Mouse (Mus musculus): ENCODE measurements around the gene 4931429L15Rik.

4931429L15Rik gene

GRCm38 (mm10) chr9:46328572-46329249 is 8.9 kb upstream of the 4931429L15Rik start:
- no peak for DNase-seq (ENCODE audit: extremely low read depth, low read depth)

DNA sequence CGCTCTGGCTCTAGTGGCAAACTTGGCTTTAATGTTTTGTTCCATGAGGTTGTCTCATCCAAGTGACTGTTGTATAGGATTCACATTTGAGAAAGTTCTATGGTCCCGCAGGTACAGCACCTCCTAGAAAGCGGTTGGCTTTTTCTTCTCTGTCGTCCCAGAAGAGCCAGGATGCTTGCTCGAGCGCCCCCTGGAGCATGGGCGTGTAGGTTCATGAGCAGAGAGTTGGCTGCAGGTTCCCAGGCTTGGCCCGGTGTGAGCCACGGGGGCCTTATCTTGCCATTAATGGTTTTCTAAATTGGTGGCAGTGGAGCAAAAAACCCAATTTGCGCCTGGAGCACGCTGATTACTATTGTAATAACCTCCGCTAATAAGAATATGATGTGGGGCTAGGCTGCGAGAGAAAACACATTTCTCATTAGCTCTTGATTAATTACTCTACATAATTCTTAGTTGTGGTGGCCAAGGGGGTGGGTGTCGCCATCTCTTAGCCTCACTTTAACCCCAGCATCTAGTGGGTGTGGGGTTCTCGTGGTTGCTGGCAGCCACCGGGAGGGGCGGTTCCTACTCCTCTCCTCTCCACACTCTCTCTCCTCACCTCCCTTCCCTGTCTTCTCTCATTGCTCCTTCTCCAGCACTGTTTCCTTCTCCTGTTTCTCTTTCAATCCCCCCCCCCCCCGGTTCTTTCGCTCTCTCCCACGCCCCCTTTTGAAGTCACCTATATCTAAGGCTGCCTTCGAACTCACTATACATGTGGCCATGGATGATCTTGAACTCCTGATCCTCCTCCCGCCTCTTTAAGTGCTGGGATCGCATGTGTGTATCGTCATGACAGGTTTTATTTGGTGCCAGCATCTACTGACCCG is 8.2 kb upstream of the 4931429L15Rik start:
- DNase-seq (ENCODE audit: extremely low read depth, low read depth), result peak; percentile 29

DNA sequence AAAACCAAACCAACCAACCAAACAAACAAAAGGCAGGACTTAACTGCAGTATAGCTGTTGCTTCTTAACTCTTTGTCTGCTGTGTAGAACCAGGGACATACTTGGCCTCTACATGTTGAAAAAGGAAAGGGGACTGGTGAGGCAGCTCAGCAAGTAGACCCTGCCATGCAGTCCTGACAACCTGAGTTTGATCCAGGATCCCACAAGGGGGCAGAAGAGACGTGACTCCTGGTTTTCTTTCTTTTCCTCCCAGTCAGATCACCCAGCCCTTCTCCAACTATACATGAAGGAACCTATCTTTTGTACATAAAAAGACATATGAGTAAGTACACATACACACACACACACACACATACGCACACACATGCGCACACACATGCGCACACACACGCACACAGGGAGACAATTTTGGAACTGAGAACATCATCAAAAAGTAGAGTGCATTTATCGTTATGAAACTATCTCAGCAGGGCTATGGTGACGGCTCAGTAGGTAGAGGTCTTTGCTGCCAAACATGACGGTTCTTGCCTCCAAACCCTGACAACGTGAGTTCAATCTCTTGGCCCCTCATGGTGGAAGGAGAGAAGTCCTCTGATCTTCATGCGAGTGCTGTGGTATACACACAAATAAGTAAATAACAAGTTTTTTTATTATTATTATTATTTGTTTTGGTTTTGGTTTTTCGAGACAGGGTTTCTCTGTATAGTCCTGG is 7.1 kb upstream of the 4931429L15Rik start:
- DNase-seq (ENCODE audit: extremely low read depth, low read depth), result no peak

DNA sequence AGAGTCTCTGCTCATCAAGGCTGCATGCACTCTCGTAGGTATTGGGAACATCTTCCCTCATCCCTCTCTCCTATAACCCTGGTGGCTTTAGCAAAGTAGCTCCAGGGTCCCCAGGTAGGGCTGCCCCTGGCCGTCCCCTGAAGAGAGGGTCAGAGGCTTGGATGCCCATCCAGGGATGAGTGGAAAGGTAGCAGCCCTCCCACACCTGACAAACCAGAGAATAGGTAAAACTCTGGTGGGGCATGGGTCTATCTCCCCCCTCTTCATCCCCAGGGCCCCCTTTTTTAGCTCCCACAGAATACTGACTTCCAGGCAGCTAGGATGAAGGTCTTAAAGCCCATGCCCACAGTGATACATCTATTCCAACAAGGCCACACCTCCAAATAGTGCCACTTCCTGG is 675 bp upstream of the 4931429L15Rik start:
- no peak for DNase-seq (ENCODE audit: extremely low read depth, low read depth)

DNA sequence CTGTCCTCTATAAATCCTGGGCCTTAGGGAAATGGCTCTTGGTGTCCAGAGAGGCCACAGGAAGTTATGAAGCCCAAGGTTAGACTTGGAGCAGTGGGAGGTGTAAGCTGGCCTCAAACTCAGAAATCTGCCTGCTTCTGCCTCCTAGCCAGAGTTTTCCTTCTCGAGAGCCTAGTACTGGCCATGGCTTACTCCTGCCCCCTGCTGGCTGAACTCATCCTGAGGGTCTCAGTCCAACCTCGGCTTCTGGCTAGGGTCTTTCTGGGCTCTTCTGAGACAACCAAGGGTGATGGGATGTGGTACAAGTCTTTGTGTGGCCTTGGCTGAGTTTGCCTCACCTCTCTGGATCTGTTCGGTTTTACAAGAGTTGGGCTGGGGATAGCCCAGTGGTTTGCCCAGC is 1.8 kb downstream of the 4931429L15Rik start:
- DNase-seq (ENCODE audit: extremely low read depth, low read depth), result no peak

GRCm38 (mm10) chr9:46316909-46317308 is 2.9 kb downstream of the 4931429L15Rik start:
- DNase-seq (ENCODE audit: extremely low read depth, low read depth), result no peak

DNA sequence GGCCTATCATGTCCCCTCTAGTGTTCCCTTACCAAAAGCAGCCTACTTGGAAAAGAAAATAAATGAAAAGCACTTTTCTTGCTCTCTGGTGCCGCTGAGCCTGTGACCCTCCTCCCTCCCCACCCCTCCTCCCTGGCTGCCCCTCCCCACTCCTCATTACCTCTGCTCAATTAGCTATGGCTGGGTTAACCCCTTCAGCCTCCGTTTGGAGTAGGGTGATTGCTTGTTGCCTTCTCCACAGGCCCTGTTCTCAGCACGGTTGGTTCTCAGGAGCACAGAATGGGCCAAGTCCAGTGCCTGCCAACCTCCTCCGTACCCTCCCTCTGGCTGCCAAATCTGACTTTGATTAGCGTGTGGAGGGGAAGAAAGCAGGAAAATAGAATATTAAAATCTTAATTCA is 3.4 kb downstream of the 4931429L15Rik start:
- no peak for DNase-seq (ENCODE audit: extremely low read depth, low read depth)

DNA sequence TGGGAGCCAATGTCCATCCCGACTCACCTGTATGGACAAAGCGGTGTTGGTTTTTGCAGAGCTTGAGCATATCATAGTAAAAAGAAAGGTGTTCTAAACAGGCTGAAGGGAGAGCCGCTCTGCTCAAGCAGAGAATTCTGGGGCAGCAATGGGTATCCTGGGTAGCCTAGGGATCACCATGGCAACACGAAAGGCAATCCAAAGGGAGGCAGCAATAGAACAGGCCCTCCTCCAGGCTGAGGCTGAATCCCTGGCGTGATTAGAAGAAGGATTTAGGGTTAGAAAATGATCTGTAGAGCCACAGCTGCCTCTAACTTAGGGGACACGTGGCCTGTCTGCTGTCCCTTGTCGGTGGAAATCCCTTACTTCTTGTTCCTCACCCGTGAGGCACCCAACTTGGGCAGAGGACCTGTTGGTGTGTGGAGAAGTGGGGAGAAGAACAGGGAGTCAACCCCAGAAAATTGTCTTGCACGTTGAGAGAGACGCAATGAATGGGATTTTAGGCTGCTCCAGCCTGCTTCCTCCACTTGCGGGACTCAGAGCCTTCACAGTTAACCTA is 3.9 kb downstream of the 4931429L15Rik start:
- no peak for DNase-seq (ENCODE audit: extremely low read depth, low read depth)

DNA sequence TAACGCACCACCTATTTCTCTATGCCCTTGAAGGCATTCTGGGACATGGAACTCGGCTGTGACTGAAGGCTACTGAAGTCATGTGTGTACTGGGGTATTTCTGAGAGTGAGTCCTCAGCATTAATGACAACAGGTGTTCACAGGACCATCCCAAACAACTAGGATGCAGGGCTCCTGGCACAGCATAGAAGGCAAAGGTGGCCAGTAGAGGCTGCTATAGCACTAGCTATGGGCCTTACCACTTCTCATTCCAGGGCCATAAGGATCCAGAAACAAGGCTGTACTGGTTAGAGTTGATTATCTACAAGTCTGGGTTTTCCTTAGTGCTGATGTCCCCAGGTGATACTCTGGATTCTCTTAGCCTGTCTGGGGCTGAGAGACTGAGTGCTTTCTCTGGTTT is 4.9 kb downstream of the 4931429L15Rik start:
- DNase-seq (ENCODE audit: extremely low read depth, low read depth), result no peak

- DNase-seq (ENCODE audit: extremely low read depth, low read depth), result peak; percentile 47
Observed at GRCm38 (mm10) chr9:46314507-46314906, 5.3 kb downstream of the 4931429L15Rik start.

DNA sequence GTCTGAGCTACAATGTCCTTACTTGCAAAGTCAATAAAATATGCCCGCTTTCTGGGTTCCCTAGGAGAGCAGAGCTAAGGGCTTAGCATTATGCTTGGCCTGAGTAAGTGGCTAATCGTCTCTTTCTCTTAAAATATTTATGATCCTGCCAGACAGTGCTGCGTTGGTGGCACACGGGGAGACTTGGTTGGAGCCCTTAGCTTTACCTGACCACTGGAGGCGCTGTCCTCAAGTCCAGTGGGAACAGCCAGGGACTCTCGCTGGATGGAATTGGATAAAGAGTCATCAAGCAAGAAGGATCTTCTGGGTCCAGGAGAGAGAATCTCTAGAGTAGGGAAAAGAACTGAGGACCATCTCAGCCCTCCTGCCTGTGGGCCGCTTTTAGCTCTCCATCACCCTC is 10.7 kb downstream of the 4931429L15Rik start:
- DNase-seq (ENCODE audit: extremely low read depth, low read depth), result no peak

DNA sequence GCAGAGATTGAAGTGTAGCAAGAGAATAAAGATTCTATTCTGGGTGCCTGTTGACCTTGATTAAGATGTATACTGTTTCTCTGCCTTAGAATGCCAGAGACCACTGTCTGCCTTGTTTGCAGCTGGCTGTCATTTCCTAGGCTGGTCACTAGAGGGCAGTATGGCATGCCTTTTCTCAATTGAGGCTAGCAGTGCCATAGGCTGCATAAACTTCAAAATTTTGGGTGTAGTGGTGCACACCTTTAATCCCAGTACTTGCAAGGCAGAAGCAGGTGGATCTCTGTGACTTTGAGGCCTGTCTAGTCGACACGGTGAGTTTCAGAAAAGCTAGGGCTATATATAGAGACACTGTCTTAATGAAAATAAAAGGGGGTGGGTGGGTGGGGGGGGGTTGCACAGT is 17.6 kb downstream of the 4931429L15Rik start:
- DNase-seq (ENCODE audit: extremely low read depth, low read depth), result peak; percentile 32

DNA sequence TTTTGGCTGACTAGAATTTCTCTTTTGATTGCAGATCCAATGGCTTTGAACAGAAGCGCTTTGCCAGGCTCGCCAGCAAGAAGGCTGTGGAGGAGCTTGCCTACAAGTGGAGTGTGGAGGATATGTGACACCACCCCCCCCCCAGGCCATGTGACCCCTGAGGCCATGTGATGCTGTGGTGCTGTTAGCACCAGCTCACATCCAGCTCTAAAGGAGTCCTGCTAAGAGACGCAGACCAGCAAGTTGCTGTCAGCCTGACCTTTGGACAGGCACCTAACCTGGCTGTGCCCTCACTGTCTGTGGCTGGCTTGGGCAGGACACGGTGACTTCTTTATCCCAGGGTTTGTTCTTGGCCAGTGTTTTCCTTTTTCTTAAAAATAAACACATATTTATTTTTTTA is 21.4 kb downstream of the 4931429L15Rik start:
- DNase-seq (ENCODE audit: extremely low read depth, low read depth), result no peak

- DNase-seq (ENCODE audit: extremely low read depth, low read depth), result peak; percentile 85
Observed at GRCm38 (mm10) chr9:46282631-46283436, 37.0 kb downstream of the 4931429L15Rik start, which contains the start of gene Bud13. Gene Bud13 (plus strand): TSS chr9:46283008.

DNA sequence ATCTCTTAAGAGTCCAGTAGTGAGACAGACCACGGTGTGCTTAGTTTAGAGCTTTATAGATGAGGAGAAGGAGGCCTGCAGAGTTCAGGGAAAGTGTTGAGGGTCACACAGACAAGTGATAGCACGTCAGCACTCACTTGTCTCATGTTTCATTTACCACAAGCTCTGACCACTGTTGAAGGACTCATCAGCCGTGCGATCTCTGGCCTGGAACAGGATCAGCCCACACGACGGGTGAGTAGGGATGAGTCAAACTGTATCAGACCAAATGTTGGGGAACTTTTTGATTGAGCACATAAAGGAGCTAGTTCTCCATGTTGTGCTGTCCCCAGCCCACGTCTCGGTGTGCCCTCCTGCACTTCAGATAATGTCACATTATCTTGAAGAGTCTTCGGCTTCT is 45.3 kb downstream of the 4931429L15Rik start:
- DNase-seq (ENCODE audit: extremely low read depth, low read depth), result no peak

DNA sequence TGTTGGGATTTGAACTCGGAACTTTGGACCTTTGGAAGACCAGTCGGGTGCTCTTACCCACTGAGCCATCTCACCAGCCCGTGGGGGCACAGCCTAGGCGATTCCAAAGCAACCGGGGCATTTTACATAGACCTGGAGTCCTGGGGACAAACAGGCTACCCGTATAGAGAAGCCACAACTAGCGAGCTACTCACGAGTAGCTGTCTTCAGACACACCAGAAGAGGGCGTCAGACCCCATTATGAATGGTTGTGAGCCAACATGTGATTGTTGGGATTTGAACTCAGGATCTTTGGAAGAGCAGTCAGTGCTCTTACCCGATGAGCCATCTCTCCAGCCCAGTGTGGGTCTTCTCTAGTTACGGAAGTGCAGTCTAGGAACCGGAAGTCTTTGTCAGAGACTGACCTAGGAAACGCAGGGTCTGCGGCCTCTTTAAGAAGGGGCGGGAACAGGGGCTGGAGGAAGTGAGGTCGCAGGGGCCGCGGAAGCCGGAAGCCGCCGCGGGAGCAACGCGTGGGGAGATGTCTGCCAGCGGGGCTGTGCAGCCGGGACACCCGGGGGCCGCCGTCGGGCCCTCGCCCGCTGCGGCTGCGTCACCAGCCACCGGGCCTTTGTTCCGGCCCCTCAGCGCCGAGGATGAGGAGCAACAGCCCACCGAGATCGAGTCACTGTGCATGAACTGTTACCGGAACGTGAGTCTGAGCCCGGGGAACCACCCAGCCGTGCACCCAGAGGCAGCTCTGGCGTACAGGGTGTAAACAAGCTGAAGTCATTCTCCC is 46.9 kb downstream of the 4931429L15Rik start, which contains the start of gene Zpr1:
TSS of gene Zpr1 (plus strand) at position 388 of the 778 bp plus-strand sequence.
- peak; percentile 94 for DNase-seq (ENCODE audit: extremely low read depth, low read depth)

DNA sequence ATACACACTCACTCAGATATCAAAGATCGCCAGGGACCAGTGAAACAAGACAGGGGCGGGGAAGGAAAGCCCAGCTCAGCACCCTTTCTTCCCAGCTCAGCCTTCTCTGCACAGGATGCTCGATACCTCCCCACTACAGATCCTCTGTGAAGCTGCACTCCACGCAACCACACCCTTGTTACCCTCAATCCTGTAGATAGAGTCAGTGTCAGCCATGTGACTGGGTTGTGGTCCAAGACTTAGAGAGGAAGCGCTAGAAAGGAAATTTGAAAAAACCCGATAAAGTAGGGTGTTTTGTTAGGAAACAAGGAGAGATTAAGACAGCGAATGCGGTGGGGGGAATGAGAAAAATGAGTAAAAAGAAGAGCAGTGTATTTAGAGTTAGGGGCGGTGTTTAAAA is 47.7 kb downstream of the 4931429L15Rik start:
- peak; percentile 87 for DNase-seq (ENCODE audit: extremely low read depth, low read depth)

DNA sequence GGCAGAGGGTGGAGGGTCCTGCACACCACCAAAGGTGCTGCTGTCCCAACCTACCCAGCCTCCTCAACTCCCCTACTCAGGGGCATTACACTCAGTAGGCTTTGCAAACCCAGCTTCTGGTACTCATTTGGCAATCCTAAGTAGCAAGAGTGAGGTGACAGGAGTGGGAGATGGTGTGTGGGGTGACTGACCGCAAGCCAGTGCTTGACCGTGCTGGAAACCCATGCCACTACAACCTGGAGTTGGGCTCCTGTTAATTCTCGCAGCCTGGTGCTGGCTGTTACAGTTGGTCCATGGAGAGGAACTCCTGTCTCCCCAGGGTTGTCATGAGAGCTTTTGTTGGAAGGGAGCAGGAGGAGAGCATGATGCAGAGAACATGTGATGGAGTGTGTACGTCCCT is 49.0 kb downstream of the 4931429L15Rik start:
- no peak for DNase-seq (ENCODE audit: extremely low read depth, low read depth)

DNA sequence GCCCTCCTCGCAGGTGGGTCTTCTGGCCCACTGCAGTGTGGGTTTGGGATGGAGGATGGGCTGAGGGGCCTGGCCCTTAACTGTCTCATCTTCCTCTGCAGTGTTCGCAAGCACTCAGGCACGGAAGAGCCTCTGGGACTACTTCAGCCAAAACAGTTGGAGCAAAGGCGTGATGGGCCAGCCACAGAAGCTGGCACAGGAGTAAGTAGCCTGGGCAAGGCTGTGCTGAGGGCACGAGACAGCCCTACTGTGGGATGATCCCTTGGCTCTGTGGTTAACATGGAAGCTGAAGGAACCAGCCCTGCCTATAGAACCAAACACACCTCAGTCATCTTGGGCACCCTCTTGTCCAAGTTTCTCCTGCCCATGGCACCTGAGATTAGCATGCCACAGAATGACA is 50.7 kb downstream of the 4931429L15Rik start:
- DNase-seq (ENCODE audit: extremely low read depth, low read depth), result no peak

DNA sequence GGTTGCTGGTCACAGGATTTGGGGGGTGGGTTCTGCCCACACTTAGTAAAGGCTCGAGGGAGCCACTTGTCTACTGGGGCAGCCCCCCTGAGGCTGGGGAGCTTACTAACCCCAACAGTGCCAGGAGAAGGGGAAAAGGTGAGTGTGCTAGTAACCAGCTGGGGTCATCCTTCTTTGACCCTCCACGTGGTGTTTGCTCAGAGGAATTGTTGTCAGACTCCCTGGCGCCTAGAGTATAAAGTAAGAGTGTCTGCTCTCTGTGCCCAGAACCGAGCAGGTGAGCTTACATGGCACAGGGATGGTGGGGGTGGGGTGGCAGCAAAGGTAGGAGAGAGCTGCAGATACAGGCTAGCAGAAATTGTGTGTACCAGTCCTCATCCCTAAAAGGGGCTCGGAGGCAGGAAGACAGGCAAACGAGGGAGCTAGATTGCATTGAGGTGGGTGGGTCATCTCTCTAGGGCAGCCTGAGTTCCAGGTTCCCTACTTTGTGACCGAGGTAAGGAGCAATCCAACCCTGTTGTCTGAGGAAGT is 51.4 kb downstream of the 4931429L15Rik start, which contains the start of gene Apoa5:
TSS of gene Apoa5 (plus strand) at position 291 of the 531 bp plus-strand sequence.
- DNase-seq (ENCODE audit: extremely low read depth, low read depth), result no peak
